Mouse (Mus musculus) gastrocnemius, postnatal 14 days (tissue): ENCODE results near the gene Hrnr. TPM values are rescaled to one million over a fixed set of nuclear protein-coding genes. Genes with fewer than 3 reads are reported as not detected.

Experiments used
- total RNA-seq, 2 experiments: library from RNA; stranded (reverse); gene quantifications; 2 replicates each; pipeline ENCODE4 v1.2.3; 2021

The Hrnr gene
- total RNA-seq, 2 experiments from 2014 or later: not detected

Other genes with a start within 250 kb of the Hrnr start
- gene Crnn, start 175.0 kb upstream of the Hrnr start, total RNA-seq: not detected
- not detected for gene Flg2, start 122.5 kb upstream of the Hrnr start, total RNA-seq
- gene Flg, start 46.2 kb upstream of the Hrnr start, total RNA-seq: not detected
- gene Rptn, start 74.0 kb downstream of the Hrnr start, total RNA-seq: not detected
- under 1 TPM in 1 of 2 experiments, not detected in 1; 0.07 TPM for gene Tchh, start 122.6 kb downstream of the Hrnr start, total RNA-seq
- not detected for gene Tchhl1, start 149.0 kb downstream of the Hrnr start, total RNA-seq
- 100 to 1,000 TPM; 101 to 110 TPM for gene S100a11, start 200.7 kb downstream of the Hrnr start, total RNA-seq
- 100 to 1,000 TPM; 102 to 107 TPM for gene S100a10, start 235.3 kb downstream of the Hrnr start, total RNA-seq